Mouse (Mus musculus) kidney, postnatal 10 days (tissue): Measurements from ENCODE around the gene Rbbp9.
"Not testable (repeated sequence)": the region's sequence is repeated elsewhere in the genome, so short reads cannot be mapped to it uniquely, and the experiment has no call there.

Experiments used
- DNase-seq: peaks from one replicate; pipeline ENCODE4 v3.0.0; 2021; ENCODE audit warnings: mixed read lengths

Gene Rbbp9

GRCm38 (mm10) chr2:144550529-144550928 is at the start of gene Rbbp9:
Gene Rbbp9, minus strand, starts transcription at chr2:144550869.
- DNase-seq, result peak; percentile 74

GRCm38 (mm10) chr2:144599831-144600687 is 49.4 kb upstream of the Rbbp9 start, which contains the start of gene Dtd1:
Gene Dtd1, plus strand, starts transcription at chr2:144599897.
- DNase-seq, result peak; percentile 94

- no peak for DNase-seq
These were observed 47.3 kb upstream of the Rbbp9 start for GRCm38 (mm10) chr2:144598006-144598405.

- peak; percentile 86 for DNase-seq
These were observed 43.4 kb upstream of the Rbbp9 start, which contains the start of gene Smim26 for GRCm38 (mm10) chr2:144593951-144594651. Gene Smim26, plus strand, starts transcription at chr2:144594054.

GRCm38 (mm10) chr2:144593036-144593435 is 42.4 kb upstream of the Rbbp9 start:
- not testable (repeated sequence) for DNase-seq

GRCm38 (mm10) chr2:144588723-144589122 is 38.1 kb upstream of the Rbbp9 start:
- no peak for DNase-seq

- DNase-seq, result peak; percentile 98
These were observed 5.3 kb upstream of the Rbbp9 start, which contains the start of gene Sec23b for GRCm38 (mm10) chr2:144555820-144556552. Gene Sec23b, plus strand, starts transcription at chr2:144556229.

- no peak for DNase-seq
These were observed 4.7 kb upstream of the Rbbp9 start for GRCm38 (mm10) chr2:144555286-144555819.

- no peak for DNase-seq
These were observed 3.2 kb upstream of the Rbbp9 start for GRCm38 (mm10) chr2:144553905-144554304.

- DNase-seq, result no peak
These were observed 3.1 kb downstream of the Rbbp9 start for GRCm38 (mm10) chr2:144547559-144547958.

GRCm38 (mm10) chr2:144545481-144545880 is 5.2 kb downstream of the Rbbp9 start:
- DNase-seq, result peak; percentile 25

- no peak for DNase-seq
These were observed 5.6 kb downstream of the Rbbp9 start for GRCm38 (mm10) chr2:144545061-144545460.

- DNase-seq, result peak; percentile 57
These were observed 6.0 kb downstream of the Rbbp9 start for GRCm38 (mm10) chr2:144544630-144545029.

GRCm38 (mm10) chr2:144543670-144544069 is 7.0 kb downstream of the Rbbp9 start:
- DNase-seq, result no peak

- no peak for DNase-seq
These were observed 9.4 kb downstream of the Rbbp9 start for GRCm38 (mm10) chr2:144541246-144541645.

GRCm38 (mm10) chr2:144537123-144537522 is 13.5 kb downstream of the Rbbp9 start:
- peak; percentile 23 for DNase-seq

GRCm38 (mm10) chr2:144527821-144528174 is 22.9 kb downstream of the Rbbp9 start:
- no peak for DNase-seq

- DNase-seq, result peak; percentile 98
These were observed 23.5 kb downstream of the Rbbp9 start, which contains the start of the genes Dzank1 and Polr3f for GRCm38 (mm10) chr2:144526981-144527820. Gene Dzank1, minus strand, starts transcription at chr2:144527414. Gene Polr3f, plus strand, starts transcription at chr2:144527718.

- DNase-seq, result no peak
These were observed 24.8 kb downstream of the Rbbp9 start for GRCm38 (mm10) chr2:144525856-144526255.

- no peak for DNase-seq
These were observed 30.9 kb downstream of the Rbbp9 start for GRCm38 (mm10) chr2:144519772-144520171.

GRCm38 (mm10) chr2:144514619-144515018 is 36.0 kb downstream of the Rbbp9 start:
- DNase-seq, result no peak

GRCm38 (mm10) chr2:144502134-144502533 is 48.5 kb downstream of the Rbbp9 start:
- DNase-seq, result no peak
